Mouse (Mus musculus): ENCODE data around the gene Tgoln1. TPM values are rescaled to one million over a fixed set of nuclear protein-coding genes. Genes with fewer than 3 reads are reported as not detected.

Tgoln1 gene
- polyA plus RNA-seq, 1 experiment: 13.5 TPM

DNA sequence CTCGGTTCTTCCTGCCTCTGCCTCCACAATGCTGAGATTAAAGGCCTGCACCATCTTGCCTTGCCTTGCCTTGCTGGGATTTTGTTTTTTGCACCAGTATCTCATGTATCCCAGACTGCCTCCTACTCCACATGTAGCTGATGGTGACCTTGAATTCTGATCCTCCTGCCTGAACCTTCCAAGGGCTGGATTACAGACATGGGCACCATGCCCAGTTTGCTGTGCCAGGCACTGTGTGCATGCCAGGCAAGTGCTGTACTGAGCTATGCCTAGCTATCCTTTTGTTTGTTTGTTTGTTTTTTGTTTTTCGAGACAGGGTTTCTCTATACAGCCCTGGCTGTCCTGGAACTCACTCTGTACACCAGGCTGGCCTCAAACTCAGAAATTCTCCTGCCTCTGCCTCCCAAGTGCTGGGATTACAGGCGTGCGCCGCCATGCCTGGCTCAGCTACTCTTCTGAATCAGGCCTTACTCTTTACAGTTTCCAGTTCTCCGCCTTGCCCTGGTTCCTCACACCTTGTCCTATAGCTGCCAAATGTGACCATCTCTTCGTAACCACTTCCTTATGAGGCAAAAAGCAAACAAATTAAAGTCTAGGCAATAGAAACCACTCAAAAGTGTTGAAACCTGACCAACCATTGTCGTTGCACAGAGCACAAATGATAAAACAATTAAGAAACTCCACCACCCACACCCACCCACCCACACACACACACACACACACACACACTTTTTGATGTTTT, 7.0 kb upstream of the Tgoln1 start:
- TF ChIP-seq CTCF (IDR thresholded peaks at IDR 0.05; ENCODE audit: control insufficient read depth, insufficient read depth, low read length) (no peak), POLR2A (IDR thresholded peaks at IDR 0.05; ENCODE audit: borderline replicate concordance, control insufficient read depth, low read depth, low read length) (no peak)
- 42% methylated on average over 8 of the region's 8 CpGs for WGBS
- Histone ChIP-seq H3K27ac (ENCODE audit: control insufficient read depth, insufficient read depth, low read depth, low read length, poor library complexity) (no peak overlapping the region; the same call in 1 of the 2 replicates), H3K4me1 (ENCODE audit: control insufficient read depth, insufficient read depth, low read length) (peaks cover 3% of the 10 kb centered on the region), H3K4me3 (replicated peaks; ENCODE audit: control insufficient read depth, low read depth, low read length) (no peak overlapping the region)

- no peak overlapping the region for H3K4me3 ChIP-seq (replicated peaks; ENCODE audit: control insufficient read depth, low read depth, low read length)
- TF ChIP-seq CTCF (IDR thresholded peaks at IDR 0.05; ENCODE audit: control insufficient read depth, insufficient read depth, low read length) (no peak), POLR2A (IDR thresholded peaks at IDR 0.05; ENCODE audit: borderline replicate concordance, control insufficient read depth, low read depth, low read length) (no peak)
- peaks cover 3% of the 10 kb centered on the region for H3K4me1 ChIP-seq (ENCODE audit: control insufficient read depth, insufficient read depth, low read length)
- WGBS: 65% methylated on average over 3 of the region's 3 CpGs
- no peak overlapping the region for H3K27ac ChIP-seq (ENCODE audit: control insufficient read depth, insufficient read depth, low read depth, low read length, poor library complexity)
Observed at GRCm38 (mm10) chr6:72622917-72623316, 6.1 kb upstream of the Tgoln1 start.

DNA sequence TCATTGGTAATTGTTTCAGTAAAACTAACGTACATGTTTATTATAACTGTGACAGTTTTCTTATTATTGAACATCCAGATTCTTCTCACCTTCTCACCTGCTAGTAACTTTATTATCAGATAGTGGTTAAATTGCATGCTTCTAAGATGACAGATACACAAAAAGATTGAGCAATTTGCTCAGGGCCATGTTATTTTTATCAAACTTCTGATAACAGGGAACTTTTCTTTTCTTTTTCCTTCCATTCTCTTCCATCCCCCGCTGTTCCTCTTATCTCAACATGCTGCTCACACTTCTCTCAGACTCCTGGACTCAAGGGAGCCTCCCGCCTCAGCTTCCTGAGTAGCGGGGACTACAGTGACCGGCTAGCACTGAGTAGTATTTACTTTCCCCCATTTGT, 4.1 kb upstream of the Tgoln1 start:
- Histone ChIP-seq H3K4me3 (replicated peaks; ENCODE audit: control insufficient read depth, low read depth, low read length) (no peak overlapping the region), H3K4me1 (ENCODE audit: control insufficient read depth, insufficient read depth, low read length) (peaks cover 3% of the 10 kb centered on the region), H3K27ac (ENCODE audit: control insufficient read depth, insufficient read depth, low read depth, low read length, poor library complexity) (no peak overlapping the region)
- TF ChIP-seq POLR2A (IDR thresholded peaks at IDR 0.05; ENCODE audit: borderline replicate concordance, control insufficient read depth, low read depth, low read length) (no peak), CTCF (IDR thresholded peaks at IDR 0.05; ENCODE audit: control insufficient read depth, insufficient read depth, low read length) (no peak)
- 48% methylated on average over 5 of the region's 5 CpGs for WGBS

- Histone ChIP-seq H3K4me3 (replicated peaks; ENCODE audit: control insufficient read depth, low read depth, low read length) (no peak overlapping the region), H3K4me1 (ENCODE audit: control insufficient read depth, insufficient read depth, low read length) (peaks cover 3% of the 10 kb centered on the region), H3K27ac (ENCODE audit: control insufficient read depth, insufficient read depth, low read depth, low read length, poor library complexity) (no peak overlapping the region)
- WGBS: 15% methylated on average over 12 of the region's 12 CpGs
- TF ChIP-seq CTCF (IDR thresholded peaks at IDR 0.05; ENCODE audit: control insufficient read depth, insufficient read depth, low read length) (no peak), POLR2A (IDR thresholded peaks at IDR 0.05; ENCODE audit: borderline replicate concordance, control insufficient read depth, low read depth, low read length) (no peak)
Observed at GRCm38 (mm10) chr6:72619734-72620532, 3.1 kb upstream of the Tgoln1 start.

GRCm38 (mm10) chr6:72615561-72616375, 1.0 kb downstream of the Tgoln1 start:
- Histone ChIP-seq H3K4me3 (replicated peaks; ENCODE audit: control insufficient read depth, low read depth, low read length) (peak overlapping the region; percentile 75), H3K27ac (ENCODE audit: control insufficient read depth, insufficient read depth, low read depth, low read length, poor library complexity) (peak overlapping the region; percentile 12; the same call in 1 of the 2 replicates), H3K4me1 (ENCODE audit: control insufficient read depth, insufficient read depth, low read length) (peaks cover 2% of the 10 kb centered on the region; the same call in 1 of the 2 replicates)
- TF ChIP-seq CTCF (IDR thresholded peaks at IDR 0.05; ENCODE audit: control insufficient read depth, insufficient read depth, low read length): no peak
- TF ChIP-seq POLR2A (IDR thresholded peaks at IDR 0.05; ENCODE audit: borderline replicate concordance, control insufficient read depth, low read depth, low read length): no peak
- 13% methylated on average over 25 of the region's 25 CpGs for WGBS

DNA sequence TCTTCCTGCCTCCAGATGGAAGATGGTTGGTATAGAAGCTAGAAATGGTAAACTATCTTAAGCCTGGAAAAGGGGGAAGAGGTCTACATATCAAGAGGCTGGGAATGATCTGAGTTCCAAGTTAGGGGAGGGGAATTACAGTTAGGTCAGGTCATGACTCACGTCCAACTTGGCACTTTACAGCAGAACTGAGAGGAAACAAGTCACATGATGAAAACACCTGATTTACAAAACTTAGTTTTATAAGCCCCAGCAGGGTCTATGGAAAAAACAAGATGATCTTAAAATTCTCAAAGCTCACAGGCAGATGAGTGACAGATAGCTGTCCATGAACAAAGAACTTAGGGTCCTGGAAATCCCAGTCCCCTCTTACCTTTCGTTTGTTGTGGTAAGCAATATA, 1.6 kb downstream of the Tgoln1 start:
- H3K4me3 ChIP-seq (replicated peaks; ENCODE audit: control insufficient read depth, low read depth, low read length): no peak overlapping the region
- H3K4me1 ChIP-seq (ENCODE audit: control insufficient read depth, insufficient read depth, low read length): peaks cover 2% of the 10 kb centered on the region; the same call in 1 of the 2 replicates
- WGBS: 30% methylated on average over 2 of the region's 2 CpGs
- H3K27ac ChIP-seq (ENCODE audit: control insufficient read depth, insufficient read depth, low read depth, low read length, poor library complexity): no peak overlapping the region
- TF ChIP-seq CTCF (IDR thresholded peaks at IDR 0.05; ENCODE audit: control insufficient read depth, insufficient read depth, low read length) (no peak), POLR2A (IDR thresholded peaks at IDR 0.05; ENCODE audit: borderline replicate concordance, control insufficient read depth, low read depth, low read length) (no peak)

DNA sequence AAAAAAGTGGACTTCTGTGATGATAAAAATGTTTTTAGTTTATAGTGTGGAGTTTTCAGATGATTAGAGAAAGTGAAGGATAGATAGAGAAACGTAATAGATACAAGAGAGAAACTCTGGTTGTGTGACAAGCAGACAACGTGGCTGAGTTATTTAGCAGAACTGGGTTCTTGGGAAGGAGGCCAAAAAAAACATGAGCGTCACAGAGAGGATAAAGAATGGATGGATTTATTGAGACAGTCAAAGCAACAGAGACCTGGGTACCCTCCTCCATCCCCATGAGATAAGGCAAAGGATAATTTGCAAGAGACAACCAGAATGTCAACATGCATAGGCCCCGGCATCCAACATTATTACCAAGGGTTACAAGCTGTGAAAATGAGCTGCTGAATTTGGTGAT, 6.5 kb downstream of the Tgoln1 start:
- Histone ChIP-seq H3K4me3 (replicated peaks; ENCODE audit: control insufficient read depth, low read depth, low read length) (no peak overlapping the region), H3K4me1 (ENCODE audit: control insufficient read depth, insufficient read depth, low read length) (peaks cover 2% of the 10 kb centered on the region; the same call in 1 of the 2 replicates), H3K27ac (ENCODE audit: control insufficient read depth, insufficient read depth, low read depth, low read length, poor library complexity) (no peak overlapping the region)
- WGBS: 75% methylated on average over 4 of the region's 4 CpGs
- TF ChIP-seq CTCF (IDR thresholded peaks at IDR 0.05; ENCODE audit: control insufficient read depth, insufficient read depth, low read length): no peak
- TF ChIP-seq POLR2A (IDR thresholded peaks at IDR 0.05; ENCODE audit: borderline replicate concordance, control insufficient read depth, low read depth, low read length): no peak

Data from bone marrow, adult 2 months (tissue).